Mouse (Mus musculus) naive thymus-derived CD4-positive, alpha-beta T cell, adult 2 months (primary cell): ENCODE measurements around the gene Mapk11.

Experiments
- DNase-seq: peaks from one replicate; pipeline ENCODE4 v3.0.0-alpha.2; 2011; ENCODE audit warnings: low read depth

The Mapk11 gene

GRCm38 (mm10) chr15:89173906-89174214 is 24.4 kb upstream of the Mapk11 start:
- DNase-seq = no peak

GRCm38 (mm10) chr15:89173024-89173905 is 23.8 kb upstream of the Mapk11 start:
- DNase-seq = peak; percentile 46

GRCm38 (mm10) chr15:89172276-89172935 is 23.0 kb upstream of the Mapk11 start:
- peak; percentile 23 for DNase-seq

- DNase-seq = no peak
Measured at GRCm38 (mm10) chr15:89171526-89172051, 22.2 kb upstream of the Mapk11 start.

- DNase-seq = no peak
Measured at GRCm38 (mm10) chr15:89170102-89170501, 20.7 kb upstream of the Mapk11 start.

- DNase-seq = no peak
Measured at GRCm38 (mm10) chr15:89169431-89169830, 20.0 kb upstream of the Mapk11 start.

GRCm38 (mm10) chr15:89168922-89169321 is 19.5 kb upstream of the Mapk11 start:
- DNase-seq = no peak

- DNase-seq = no peak
Measured at GRCm38 (mm10) chr15:89165478-89165877, 16.1 kb upstream of the Mapk11 start.

GRCm38 (mm10) chr15:89161397-89161796 is 12.0 kb upstream of the Mapk11 start:
- no peak for DNase-seq

- DNase-seq = no peak
Measured at GRCm38 (mm10) chr15:89158516-89158915, 9.1 kb upstream of the Mapk11 start.

- DNase-seq = peak; percentile 89
Measured at GRCm38 (mm10) chr15:89157954-89158353, 8.5 kb upstream of the Mapk11 start.

GRCm38 (mm10) chr15:89152312-89152711 is 2.9 kb upstream of the Mapk11 start:
- DNase-seq = no peak

- DNase-seq = no peak
Measured at GRCm38 (mm10) chr15:89150041-89150390, 588 bp upstream of the Mapk11 start.

GRCm38 (mm10) chr15:89148496-89149270 is 745 bp downstream of the Mapk11 start:
- no peak for DNase-seq

GRCm38 (mm10) chr15:89147895-89148294 is 1.5 kb downstream of the Mapk11 start:
- no peak for DNase-seq

- no peak for DNase-seq
Measured at GRCm38 (mm10) chr15:89147456-89147855, 2.0 kb downstream of the Mapk11 start.

GRCm38 (mm10) chr15:89147024-89147423 is 2.4 kb downstream of the Mapk11 start:
- DNase-seq = peak; percentile 87

- peak; percentile 75 for DNase-seq
Measured at GRCm38 (mm10) chr15:89146537-89146936, 2.9 kb downstream of the Mapk11 start.

GRCm38 (mm10) chr15:89145813-89146350 is 3.5 kb downstream of the Mapk11 start:
- no peak for DNase-seq

- DNase-seq = no peak
Measured at GRCm38 (mm10) chr15:89144965-89145364, 4.5 kb downstream of the Mapk11 start.

- DNase-seq = no peak
Measured at GRCm38 (mm10) chr15:89143134-89143533, 6.3 kb downstream of the Mapk11 start.

GRCm38 (mm10) chr15:89141905-89142304 is 7.5 kb downstream of the Mapk11 start:
- no peak for DNase-seq
